In genomic region chr7:133954111-133955091, GRCm38 (mm10) we compare ENCODE assay signal across 10 mouse cellular contexts.
DNase-seq lines count a peak whose midpoint lies in the region; TF ChIP-seq lines count a peak whose summit lies in the region.
"Had no signal": no experiment of that assay in that cellular context is flagged by ENCODE, and none has a peak within 500 bp of the region (broad histone marks: within the 10 kb centered on the region; RNA-seq: fewer than 3 reads in every experiment).

No protein-coding gene starts in this region.

- peak; percentile 43 for DNase-seq in embryo, embryonic 10 days (ENCODE audit: low spot score)
- no peak for DNase-seq in embryo, embryonic 9.5 days (ENCODE audit: extremely low spot score)
- peak; percentile 21 to 24 for DNase-seq in layer of hippocampus, adult 2 months (ENCODE audit: low spot score in 2 of 2)
- no peak for DNase-seq in layer of hippocampus, postnatal 25 days (ENCODE audit: extremely low spot score in 1 of 2, low spot score in 1 of 2)
- DNase-seq in embryo, embryonic 11 days = peak; percentile 31
- peak; percentile 26 for DNase-seq in lung, postnatal 14 days
- DNase-seq in left cerebral cortex, adult 8-10 months (ENCODE audit: low spot score in 2 of 2) = no peak
- DNase-seq in limb, embryonic 10.5 days (ENCODE audit: low spot score) = no peak

- no peaks in the 10 kb centered on the region for H3K36me3 ChIP-seq in limb, embryonic 10.5 days
- H3K36me3 ChIP-seq: liver, embryonic 15.5 days; neural tube, embryonic 13.5 days had no signal

- H3K9me3 ChIP-seq in limb, embryonic 10.5 days (replicated peaks) = no peaks in the 10 kb centered on the region
- H3K9me3 ChIP-seq: liver, embryonic 15.5 days; neural tube, embryonic 13.5 days had no signal

- no peaks in the 10 kb centered on the region for H3K27me3 ChIP-seq in limb, embryonic 10.5 days (ENCODE audit: low read depth, poor library complexity, severe bottlenecking)
- H3K27me3 ChIP-seq: liver, embryonic 15.5 days; neural tube, embryonic 13.5 days had no signal

- 58% methylated on average over 9 of the region's 9 CpGs for WGBS in limb, embryonic 10.5 days

- no peak overlapping the region for H3K4me3 ChIP-seq in layer of hippocampus, adult 2 months
- no peak overlapping the region for H3K4me3 ChIP-seq in limb, embryonic 10.5 days
- H3K4me3 ChIP-seq: liver, embryonic 15.5 days; neural tube, embryonic 13.5 days had no signal

- no peak for TF ChIP-seq CTCF in layer of hippocampus, adult 2 months (conservative IDR thresholded peaks at IDR 0.05)

- H3K27ac ChIP-seq in layer of hippocampus, adult 2 months = peak overlapping the region; percentile 46; the same call in 1 of the 2 replicates
- H3K27ac ChIP-seq in limb, embryonic 10.5 days = no peak overlapping the region
- H3K27ac ChIP-seq: liver, embryonic 15.5 days; neural tube, embryonic 13.5 days had no signal

- H3K4me1 ChIP-seq in limb, embryonic 10.5 days = no peaks in the 10 kb centered on the region; the same call in 1 of the 2 replicates
- H3K4me1 ChIP-seq: liver, embryonic 15.5 days had no signal

Comparison
In these comparisons a context has a peak if more than half of its experiments do, and no peak if none do; other contexts are left out.
1. DNase-seq: peak in embryo, embryonic 10 days (single experiment), layer of hippocampus, adult 2 months (2 of 2), embryo, embryonic 11 days (single experiment) and lung, postnatal 14 days (single experiment); none in embryo, embryonic 9.5 days (single experiment), layer of hippocampus, postnatal 25 days (0 of 2), left cerebral cortex, adult 8-10 months (0 of 2) and limb, embryonic 10.5 days (single experiment).